Mouse (Mus musculus): ENCODE measurements around the gene Ppil4. TPM values are rescaled to one million over a fixed set of nuclear protein-coding genes. Genes with fewer than 3 reads are reported as not detected.

The Ppil4 gene
- total and polyA plus RNA-seq, 3 experiments = 30.5 to 86.3 (median 34.7) TPM

GRCm38 (mm10) chr10:7840785-7841184, 48.1 kb downstream of the Ppil4 start:
- H3K4me3 ChIP-seq (ENCODE audit: control insufficient read depth in 1 of 2, insufficient read depth in 1 of 2, low read depth in 2 of 2, low read length in 2 of 2) = no peak overlapping the region
- H3K4me1 ChIP-seq (ENCODE audit: control insufficient read depth in 1 of 2, insufficient read depth in 2 of 2, low read length in 2 of 2) = 0 out of 4 replicates have a peak, but pooled peaks cover 0 to 3% of the 10 kb centered on the region in 2 experiments
- H3K27me3 ChIP-seq (ENCODE audit: control insufficient read depth in 1 of 2, insufficient read depth in 2 of 2, low read length in 2 of 2) = no peaks in the 10 kb centered on the region
- TF ChIP-seq UBTF (IDR thresholded peaks at IDR 0.05; ENCODE audit: borderline replicate concordance, insufficient read depth, low read depth, low read length) (no peak), EP300 (IDR thresholded peaks at IDR 0.05; ENCODE audit: low read depth in 1 of 2, low read length in 2 of 2) (no peak), MYC (IDR thresholded peaks at IDR 0.05; ENCODE audit: low read depth, low read length) (no peak), GATA1 (IDR thresholded peaks at IDR 0.05; ENCODE audit: low read depth, low read length) (no peak), ETS1 (IDR thresholded peaks at IDR 0.05; ENCODE audit: low read depth, low read length) (no peak), ZNF384 (IDR thresholded peaks at IDR 0.05; ENCODE audit: low read depth, low read length) (no peak)
- H3K36me3 ChIP-seq (ENCODE audit: control insufficient read depth in 1 of 2, insufficient read depth in 2 of 2, low read length in 2 of 2) = no peaks in the 10 kb centered on the region
- no peak overlapping the region for H3K27ac ChIP-seq (ENCODE audit: control insufficient read depth, low read depth, low read length)
- no peak for DNase-seq (ENCODE audit: low read depth, low spot score)
- no peak overlapping the region for H3K9ac ChIP-seq (ENCODE audit: control insufficient read depth, low read depth, low read length, poor library complexity, severe bottlenecking)
- H3K9me3 ChIP-seq (replicated peaks; ENCODE audit: insufficient read depth, low read length) = no peaks in the 10 kb centered on the region
- no peaks in the 10 kb centered on the region for H3K79me2 ChIP-seq (ENCODE audit: control insufficient read depth, insufficient read depth, low read length, poor library complexity)

GRCm38 (mm10) chr10:7841571-7842080, 48.9 kb downstream of the Ppil4 start:
- 0 out of 4 replicates have a peak, but pooled peaks cover 0 to 3% of the 10 kb centered on the region in 2 experiments for H3K4me1 ChIP-seq (ENCODE audit: control insufficient read depth in 1 of 2, insufficient read depth in 2 of 2, low read length in 2 of 2)

GRCm38 (mm10) chr10:7843181-7843580, 50.5 kb downstream of the Ppil4 start:
- no peaks in the 10 kb centered on the region for H3K9me3 ChIP-seq (replicated peaks; ENCODE audit: insufficient read depth, low read length)
- no peaks in the 10 kb centered on the region for H3K36me3 ChIP-seq (ENCODE audit: control insufficient read depth in 1 of 2, insufficient read depth in 2 of 2, low read length in 2 of 2)
- 0 out of 4 replicates have a peak, but pooled peaks cover 0 to 3% of the 10 kb centered on the region in 2 experiments for H3K4me1 ChIP-seq (ENCODE audit: control insufficient read depth in 1 of 2, insufficient read depth in 2 of 2, low read length in 2 of 2)
- no peak overlapping the region for H3K9ac ChIP-seq (ENCODE audit: control insufficient read depth, low read depth, low read length, poor library complexity, severe bottlenecking)
- H3K27me3 ChIP-seq (ENCODE audit: control insufficient read depth in 1 of 2, insufficient read depth in 2 of 2, low read length in 2 of 2) = no peaks in the 10 kb centered on the region
- H3K4me3 ChIP-seq (ENCODE audit: control insufficient read depth in 1 of 2, insufficient read depth in 1 of 2, low read depth in 2 of 2, low read length in 2 of 2) = no peak overlapping the region
- DNase-seq (ENCODE audit: low read depth, low spot score) = no peak
- no peaks in the 10 kb centered on the region for H3K79me2 ChIP-seq (ENCODE audit: control insufficient read depth, insufficient read depth, low read length, poor library complexity)
- H3K27ac ChIP-seq (ENCODE audit: control insufficient read depth, low read depth, low read length) = no peak overlapping the region
- TF ChIP-seq MEF2A (IDR thresholded peaks at IDR 0.05; ENCODE audit: extremely low read depth, insufficient replicate concordance, low read depth, low read length, poor library complexity, severe bottlenecking) (no peak), MAX (IDR thresholded peaks at IDR 0.05; ENCODE audit: low read length) (no peak), ETS1 (IDR thresholded peaks at IDR 0.05; ENCODE audit: low read depth, low read length) (no peak), JUND (IDR thresholded peaks at IDR 0.05; ENCODE audit: low read depth, low read length) (no peak), POLR2A (IDR thresholded peaks at IDR 0.05; ENCODE audit: control insufficient read depth in 1 of 2, insufficient read depth in 1 of 2, low read depth in 1 of 2, low read length in 2 of 2, poor library complexity in 1 of 2) (no peak), USF2 (IDR thresholded peaks at IDR 0.05; ENCODE audit: borderline replicate concordance in 1 of 2, insufficient read depth in 1 of 2, low read depth in 1 of 2, low read length in 2 of 2) (no peak), CTCF (IDR thresholded peaks at IDR 0.05 in 2 of 3, conservative IDR thresholded peaks at IDR 0.05 in 1 of 3; ENCODE audit: control insufficient read depth in 1 of 3, insufficient read depth in 1 of 3, low read depth in 2 of 3, low read length in 3 of 3, poor library complexity in 1 of 3, severe bottlenecking in 1 of 3) (no peak), ZC3H11A (IDR thresholded peaks at IDR 0.05; ENCODE audit: low read depth, low read length) (no peak), SIN3A (IDR thresholded peaks at IDR 0.05; ENCODE audit: low read length) (no peak), TBP (IDR thresholded peaks at IDR 0.05; ENCODE audit: low read depth, low read length) (no peak), USF1 (IDR thresholded peaks at IDR 0.05; ENCODE audit: low read depth, low read length) (no peak), KAT2A (conservative IDR thresholded peaks at IDR 0.05; ENCODE audit: low read depth, low read length) (no peak), TAL1 (IDR thresholded peaks at IDR 0.05; ENCODE audit: low read length) (no peak), MAZ (IDR thresholded peaks at IDR 0.05; ENCODE audit: low read depth, low read length) (no peak), ZMIZ1 (IDR thresholded peaks at IDR 0.05; ENCODE audit: low read depth, low read length) (no peak), ZNF384 (IDR thresholded peaks at IDR 0.05; ENCODE audit: low read depth, low read length) (no peak), CHD1 (IDR thresholded peaks at IDR 0.05; ENCODE audit: low read depth, low read length) (no peak), E2F4 (IDR thresholded peaks at IDR 0.05; ENCODE audit: borderline replicate concordance, low read depth, low read length) (no peak)

More at GRCm38 (mm10) chr10:7841571-7842080, 48.9 kb downstream of the Ppil4 start:
- Histone ChIP-seq H3K79me2 (ENCODE audit: control insufficient read depth, insufficient read depth, low read length, poor library complexity) (no peaks in the 10 kb centered on the region), H3K36me3 (ENCODE audit: control insufficient read depth in 1 of 2, insufficient read depth in 2 of 2, low read length in 2 of 2) (no peaks in the 10 kb centered on the region), H3K27ac (ENCODE audit: control insufficient read depth, low read depth, low read length) (no peak overlapping the region), H3K9ac (ENCODE audit: control insufficient read depth, low read depth, low read length, poor library complexity, severe bottlenecking) (no peak overlapping the region), H3K27me3 (ENCODE audit: control insufficient read depth in 1 of 2, insufficient read depth in 2 of 2, low read length in 2 of 2) (no peaks in the 10 kb centered on the region), H3K4me3 (ENCODE audit: control insufficient read depth in 1 of 2, insufficient read depth in 1 of 2, low read depth in 2 of 2, low read length in 2 of 2) (no peak overlapping the region), H3K9me3 (replicated peaks; ENCODE audit: insufficient read depth, low read length) (no peaks in the 10 kb centered on the region)
- peak; percentile 73 for DNase-seq (ENCODE audit: low read depth, low spot score)
- TF ChIP-seq MEF2A (IDR thresholded peaks at IDR 0.05; ENCODE audit: extremely low read depth, insufficient replicate concordance, low read depth, low read length, poor library complexity, severe bottlenecking) = peak; percentile 85; the same call in 1 of the 2 replicates
- no peak for TF ChIP-seq ZNF384 (IDR thresholded peaks at IDR 0.05; ENCODE audit: low read depth, low read length)
- TF ChIP-seq NELFE (IDR thresholded peaks at IDR 0.05; ENCODE audit: low read depth, low read length) = no peak
- TF ChIP-seq EP300 (IDR thresholded peaks at IDR 0.05; ENCODE audit: low read depth in 1 of 2, low read length in 2 of 2) = peak; percentile 21 to 60; a peak in 3 of 4 replicates
- peak; percentile 72 for TF ChIP-seq ETS1 (IDR thresholded peaks at IDR 0.05; ENCODE audit: low read depth, low read length)
- 0 out of 2 replicates have a peak, but pooled peaks have one; percentile 43 for TF ChIP-seq RCOR1 (IDR thresholded peaks at IDR 0.05; ENCODE audit: low read depth, low read length)
- TF ChIP-seq ZC3H11A (IDR thresholded peaks at IDR 0.05; ENCODE audit: low read depth, low read length) = 0 out of 2 replicates have a peak, but pooled peaks have one; percentile 9
- TF ChIP-seq GATA1 (IDR thresholded peaks at IDR 0.05; ENCODE audit: low read depth, low read length) = peak; percentile 54; the same call in 1 of the 2 replicates
